ENCODE assay signal across 8 mouse cellular contexts in genomic region chr9:42388490-42388889, GRCm38 (mm10). TPM values are rescaled to one million over a fixed set of nuclear protein-coding genes. Genes with fewer than 3 reads are reported as not detected.
DNase-seq lines count a peak whose midpoint lies in the region; ATAC-seq lines count a peak whose summit lies in the region.
"Had no signal": no experiment of that assay in that cellular context is flagged by ENCODE, and none has a peak within 500 bp of the region (broad histone marks: within the 10 kb centered on the region; RNA-seq: fewer than 3 reads in every experiment).

No protein-coding gene starts in this region.

- 51% methylated on average over 4 of the region's 4 CpGs for WGBS in hindbrain, embryonic 14.5 days
- 45% methylated on average over 4 of the region's 4 CpGs for WGBS in hindbrain, embryonic 12.5 days

- ATAC-seq in hindbrain, embryonic 14.5 days (ENCODE audit: low FRiP score): no peak; the same call in 1 of the 2 replicates
- ATAC-seq in hindbrain, embryonic 12.5 days (ENCODE audit: low FRiP score): no peak

- peaks cover 7% of the 10 kb centered on the region; the same call in 1 of the 2 replicates for H3K4me1 ChIP-seq in hindbrain, embryonic 14.5 days (replicated peaks; ENCODE audit: control insufficient read depth, insufficient read depth, low read length)
- H3K4me1 ChIP-seq in hindbrain, embryonic 12.5 days: 0 out of 2 replicates have a peak, but pooled peaks cover 3% of the 10 kb centered on the region
- H3K4me1 ChIP-seq: heart, embryonic 10.5 days had no signal

- no peak overlapping the region for H3K27ac ChIP-seq in hindbrain, embryonic 14.5 days
- no peak overlapping the region for H3K27ac ChIP-seq in hindbrain, embryonic 12.5 days
- H3K27ac ChIP-seq: heart, embryonic 10.5 days had no signal

- H3K4me2 ChIP-seq in hindbrain, embryonic 14.5 days (replicated peaks): no peak overlapping the region
- no peak overlapping the region for H3K4me2 ChIP-seq in hindbrain, embryonic 12.5 days (replicated peaks)

- no peak overlapping the region for H3K9ac ChIP-seq in hindbrain, embryonic 14.5 days
- H3K9ac ChIP-seq in hindbrain, embryonic 12.5 days: no peak overlapping the region

- peak; percentile 55 for DNase-seq in hindbrain, embryonic 14.5 days (ENCODE audit: low spot score)
- peak; percentile 12 for DNase-seq in lung, postnatal 25 days (ENCODE audit: low spot score)
- no peak for DNase-seq in lung, postnatal 10 days
- DNase-seq in NIH3T3 (ENCODE audit: low read depth): peak; percentile 44
- DNase-seq in induced T-regulatory cell, adult 2 months (ENCODE audit: low read depth): peak; percentile 12
- no peak for DNase-seq in gastrocnemius, postnatal 4 days (ENCODE audit: low spot score in 2 of 2)

- no peaks in the 10 kb centered on the region for H3K36me3 ChIP-seq in hindbrain, embryonic 14.5 days (replicated peaks; ENCODE audit: control insufficient read depth, insufficient read depth)
- no peaks in the 10 kb centered on the region for H3K36me3 ChIP-seq in hindbrain, embryonic 12.5 days
- H3K36me3 ChIP-seq: heart, embryonic 10.5 days had no signal

- no peaks in the 10 kb centered on the region for H3K27me3 ChIP-seq in hindbrain, embryonic 14.5 days (ENCODE audit: control insufficient read depth, insufficient read depth, low read length)
- H3K27me3 ChIP-seq in hindbrain, embryonic 12.5 days: 0 out of 2 replicates have a peak, but pooled peaks cover 5% of the 10 kb centered on the region

- H3K4me3 ChIP-seq in hindbrain, embryonic 14.5 days (replicated peaks; ENCODE audit: low read length): no peak overlapping the region
- no peak overlapping the region for H3K4me3 ChIP-seq in hindbrain, embryonic 12.5 days
- H3K4me3 ChIP-seq: heart, embryonic 10.5 days had no signal

- H3K9me3 ChIP-seq in hindbrain, embryonic 14.5 days (ENCODE audit: control insufficient read depth, low read length): no peaks in the 10 kb centered on the region
- H3K9me3 ChIP-seq in hindbrain, embryonic 12.5 days (replicated peaks): no peaks in the 10 kb centered on the region
- H3K9me3 ChIP-seq: heart, embryonic 10.5 days had no signal

RNA-seq across cellular contexts. Expression of gene Tecta, which starts 11.2 kb away (rescaled TPM):
- 0.63 and 0.72 TPM in 2 replicates for polyA plus RNA-seq in hindbrain, embryonic 14.5 days (2014; fragmentation: Nextera tagmentation; extraction: Ambion mirVana)
- 0.94 and 1.8 TPM in 2 replicates for polyA plus RNA-seq in hindbrain, embryonic 12.5 days (2016; fragmentation: Nextera tagmentation; extraction: Ambion mirVana)
- under 1 TPM; 0.21 to 0.22 TPM for total RNA-seq in gastrocnemius, postnatal 4 days (2021)

Comparison
In these comparisons a context has a peak if more than half of its experiments do, and no peak if none do; other contexts are left out.
1. DNase-seq: peak in hindbrain, embryonic 14.5 days (single experiment), lung, postnatal 25 days (single experiment), NIH3T3 (single experiment) and induced T-regulatory cell, adult 2 months (single experiment); none in lung, postnatal 10 days (single experiment) and gastrocnemius, postnatal 4 days (0 of 2).